Mouse (Mus musculus): ENCODE data around the gene Traf1. TPM values are rescaled to one million over a fixed set of nuclear protein-coding genes. Genes with fewer than 3 reads are reported as not detected.
A peak's percentile ranks its signal among the peaks of the same experiment; 100 is the strongest.

Gene Traf1
- polyA plus RNA-seq, 1 experiment = 2.0 TPM

DNA sequence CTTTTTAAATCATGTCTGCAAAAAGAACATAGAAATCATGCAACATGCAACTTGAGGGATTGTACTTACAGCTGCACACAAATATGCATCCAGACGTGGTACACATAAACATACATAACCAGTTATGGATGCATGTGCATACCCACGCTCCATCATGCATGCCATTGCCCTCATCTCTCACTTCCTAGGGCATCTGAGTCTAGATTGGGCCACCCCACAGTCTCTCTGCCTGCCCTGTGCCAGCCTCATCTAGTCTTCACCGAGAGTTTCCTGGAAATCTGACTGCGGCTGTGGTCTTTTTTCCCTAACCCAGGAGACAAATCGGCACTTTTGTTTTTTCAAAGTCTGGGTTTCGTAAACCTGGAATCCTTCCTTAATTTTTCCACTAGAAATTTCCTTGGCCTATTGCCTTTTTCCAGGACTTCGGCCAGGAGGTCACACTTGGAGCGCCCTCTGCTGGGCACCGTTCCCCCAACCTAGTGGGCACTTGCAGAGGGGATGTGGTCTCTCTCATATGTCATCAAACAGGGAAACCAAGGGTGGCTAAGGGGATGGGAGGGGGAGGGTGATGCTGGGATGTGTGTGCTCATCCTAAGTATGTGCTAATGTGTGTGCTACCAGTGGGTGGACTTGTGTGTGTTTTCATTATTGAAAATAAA lies 8.6 kb upstream of the Traf1 start:
- TF ChIP-seq CTCF (IDR thresholded peaks at IDR 0.05; ENCODE audit: borderline replicate concordance, insufficient read depth, low read length) = peak; percentile 76; the same call in 1 of the 2 replicates
- no peak for TF ChIP-seq POLR2A (IDR thresholded peaks at IDR 0.05; ENCODE audit: low read depth, low read length)
- H3K4me1 ChIP-seq (ENCODE audit: control insufficient read depth, insufficient read depth, low read length) = no peaks in the 10 kb centered on the region
- H3K27ac ChIP-seq (ENCODE audit: insufficient read depth, low read length) = no peak overlapping the region
- no peak overlapping the region for H3K4me3 ChIP-seq (ENCODE audit: insufficient read depth, low read length)

DNA sequence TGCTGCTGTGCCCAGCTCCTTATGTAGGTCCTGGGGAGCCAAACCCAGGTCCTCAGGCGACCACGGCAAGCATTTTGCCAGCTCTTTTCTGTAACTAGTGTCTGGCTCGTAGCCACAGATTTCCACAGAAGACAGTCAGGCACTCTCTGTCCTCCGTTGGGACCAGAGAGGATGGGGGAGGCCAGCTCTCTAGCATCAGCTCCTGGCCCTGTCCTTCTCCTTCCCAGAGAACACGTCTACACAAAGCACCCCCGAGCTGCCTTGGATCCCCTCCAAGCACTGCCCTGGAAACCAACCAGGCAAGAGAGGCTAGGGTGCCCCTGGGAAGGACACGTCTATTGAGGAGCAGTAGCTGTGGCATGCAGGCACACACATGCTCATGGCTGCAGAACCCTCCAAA lies 7.6 kb upstream of the Traf1 start:
- Histone ChIP-seq H3K4me3 (ENCODE audit: insufficient read depth, low read length) (no peak overlapping the region), H3K27ac (ENCODE audit: insufficient read depth, low read length) (no peak overlapping the region), H3K4me1 (ENCODE audit: control insufficient read depth, insufficient read depth, low read length) (no peaks in the 10 kb centered on the region)
- TF ChIP-seq CTCF (IDR thresholded peaks at IDR 0.05; ENCODE audit: borderline replicate concordance, insufficient read depth, low read length) (no peak), POLR2A (IDR thresholded peaks at IDR 0.05; ENCODE audit: low read depth, low read length) (no peak)

GRCm38 (mm10) chr2:34966243-34966934 lies 4.8 kb upstream of the Traf1 start:
- Histone ChIP-seq H3K4me3 (ENCODE audit: insufficient read depth, low read length) (no peak overlapping the region), H3K4me1 (ENCODE audit: control insufficient read depth, insufficient read depth, low read length) (peaks cover 3% of the 10 kb centered on the region), H3K27ac (ENCODE audit: insufficient read depth, low read length) (no peak overlapping the region)
- no peak for TF ChIP-seq POLR2A (IDR thresholded peaks at IDR 0.05; ENCODE audit: low read depth, low read length)
- no peak for TF ChIP-seq CTCF (IDR thresholded peaks at IDR 0.05; ENCODE audit: borderline replicate concordance, insufficient read depth, low read length)

- no peak overlapping the region for H3K4me3 ChIP-seq (ENCODE audit: insufficient read depth, low read length)
- peaks cover 3% of the 10 kb centered on the region for H3K4me1 ChIP-seq (ENCODE audit: control insufficient read depth, insufficient read depth, low read length)
- TF ChIP-seq CTCF (IDR thresholded peaks at IDR 0.05; ENCODE audit: borderline replicate concordance, insufficient read depth, low read length) (no peak), POLR2A (IDR thresholded peaks at IDR 0.05; ENCODE audit: low read depth, low read length) (no peak)
- no peak overlapping the region for H3K27ac ChIP-seq (ENCODE audit: insufficient read depth, low read length)
These were observed 4.2 kb upstream of the Traf1 start for GRCm38 (mm10) chr2:34965806-34966205.

DNA sequence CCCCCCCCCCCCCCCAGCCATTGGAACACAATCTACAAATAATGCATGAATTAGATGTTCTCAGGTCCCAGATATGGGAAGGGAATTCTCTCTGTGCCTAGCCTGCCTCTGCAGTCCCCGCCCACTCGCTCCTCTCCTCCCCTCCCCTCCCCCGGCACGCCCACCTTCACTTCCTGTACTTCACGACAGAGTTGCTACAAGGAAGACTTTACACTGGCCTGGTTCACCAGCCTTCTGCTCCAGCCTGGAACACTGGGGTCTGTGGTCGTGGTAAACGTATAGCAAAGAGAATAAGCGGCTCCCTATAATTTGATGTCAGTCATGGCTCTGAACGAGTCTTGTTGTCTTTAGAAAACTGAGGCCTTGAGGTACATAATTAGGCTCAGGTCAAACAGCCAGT lies 3.7 kb upstream of the Traf1 start:
- no peak for TF ChIP-seq POLR2A (IDR thresholded peaks at IDR 0.05; ENCODE audit: low read depth, low read length)
- TF ChIP-seq CTCF (IDR thresholded peaks at IDR 0.05; ENCODE audit: borderline replicate concordance, insufficient read depth, low read length) = no peak
- H3K4me1 ChIP-seq (ENCODE audit: control insufficient read depth, insufficient read depth, low read length) = peaks cover 3% of the 10 kb centered on the region
- H3K4me3 ChIP-seq (ENCODE audit: insufficient read depth, low read length) = no peak overlapping the region
- H3K27ac ChIP-seq (ENCODE audit: insufficient read depth, low read length) = no peak overlapping the region

GRCm38 (mm10) chr2:34964651-34965050 lies 3.1 kb upstream of the Traf1 start:
- Histone ChIP-seq H3K4me1 (ENCODE audit: control insufficient read depth, insufficient read depth, low read length) (peaks cover 3% of the 10 kb centered on the region), H3K27ac (ENCODE audit: insufficient read depth, low read length) (no peak overlapping the region)
- TF ChIP-seq CTCF (IDR thresholded peaks at IDR 0.05; ENCODE audit: borderline replicate concordance, insufficient read depth, low read length) = no peak
- TF ChIP-seq POLR2A (IDR thresholded peaks at IDR 0.05; ENCODE audit: low read depth, low read length) = no peak

DNA sequence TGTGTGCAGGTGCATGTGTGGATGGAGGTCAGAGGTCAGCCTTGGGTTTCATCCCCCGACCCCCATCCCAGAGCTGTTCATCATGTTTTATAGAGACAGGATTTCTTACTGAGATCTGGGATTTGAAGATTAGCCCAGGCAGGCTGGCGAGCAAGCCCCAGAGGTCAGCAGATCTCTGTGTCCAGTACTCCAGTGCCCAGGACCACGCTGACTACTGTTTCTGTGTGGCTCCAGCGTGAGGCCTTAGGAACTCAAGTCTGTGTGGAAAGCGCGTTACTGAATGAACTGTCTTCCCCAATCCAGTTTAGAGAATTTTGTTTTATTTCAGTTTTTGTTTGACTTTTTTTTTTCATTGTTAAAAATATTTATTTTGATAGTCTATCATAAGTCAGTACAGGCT lies 2.7 kb upstream of the Traf1 start:
- Histone ChIP-seq H3K27ac (ENCODE audit: insufficient read depth, low read length) (no peak overlapping the region), H3K4me1 (ENCODE audit: control insufficient read depth, insufficient read depth, low read length) (peaks cover 3% of the 10 kb centered on the region), H3K4me3 (ENCODE audit: insufficient read depth, low read length) (no peak overlapping the region)
- no peak for TF ChIP-seq POLR2A (IDR thresholded peaks at IDR 0.05; ENCODE audit: low read depth, low read length)
- no peak for TF ChIP-seq CTCF (IDR thresholded peaks at IDR 0.05; ENCODE audit: borderline replicate concordance, insufficient read depth, low read length)

More at GRCm38 (mm10) chr2:34964651-34965050, 3.1 kb upstream of the Traf1 start:
- no peak overlapping the region for H3K4me3 ChIP-seq (ENCODE audit: insufficient read depth, low read length)

- H3K4me3 ChIP-seq (ENCODE audit: insufficient read depth, low read length) = no peak overlapping the region
- peaks cover 8% of the 10 kb centered on the region for H3K4me1 ChIP-seq (ENCODE audit: control insufficient read depth, insufficient read depth, low read length)
- TF ChIP-seq CTCF (IDR thresholded peaks at IDR 0.05; ENCODE audit: borderline replicate concordance, insufficient read depth, low read length) = no peak
- no peak for TF ChIP-seq POLR2A (IDR thresholded peaks at IDR 0.05; ENCODE audit: low read depth, low read length)
- no peak overlapping the region for H3K27ac ChIP-seq (ENCODE audit: insufficient read depth, low read length)
These were observed 1.9 kb upstream of the Traf1 start for GRCm38 (mm10) chr2:34963371-34963956.

- no peak overlapping the region for H3K4me3 ChIP-seq (ENCODE audit: insufficient read depth, low read length)
- TF ChIP-seq POLR2A (IDR thresholded peaks at IDR 0.05; ENCODE audit: low read depth, low read length) (no peak), CTCF (IDR thresholded peaks at IDR 0.05; ENCODE audit: borderline replicate concordance, insufficient read depth, low read length) (no peak)
- H3K27ac ChIP-seq (ENCODE audit: insufficient read depth, low read length) = no peak overlapping the region
- peaks cover 11% of the 10 kb centered on the region for H3K4me1 ChIP-seq (ENCODE audit: control insufficient read depth, insufficient read depth, low read length)
These were observed 1.3 kb upstream of the Traf1 start for GRCm38 (mm10) chr2:34962893-34963292.

DNA sequence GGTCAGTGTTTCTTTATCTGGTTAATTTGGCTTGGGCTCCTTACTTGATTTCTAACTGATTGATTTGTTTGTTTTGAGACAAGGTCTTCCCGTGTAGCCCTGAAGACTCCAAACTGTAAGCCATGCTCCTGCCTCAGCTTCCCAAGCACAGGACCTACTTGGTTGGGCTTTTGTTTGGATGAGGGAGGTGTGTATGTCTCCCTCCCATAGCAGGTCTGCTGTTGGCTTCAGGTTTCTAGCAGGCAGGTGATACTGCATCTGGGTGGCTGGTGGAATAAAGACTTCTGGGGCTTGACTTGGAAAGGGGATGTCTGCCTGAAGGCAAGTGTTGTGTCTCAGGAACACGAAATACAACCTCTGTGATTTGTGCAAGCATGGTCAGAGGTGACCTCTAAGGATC lies 639 bp upstream of the Traf1 start:
- no peak for TF ChIP-seq POLR2A (IDR thresholded peaks at IDR 0.05; ENCODE audit: low read depth, low read length)
- no peak for TF ChIP-seq CTCF (IDR thresholded peaks at IDR 0.05; ENCODE audit: borderline replicate concordance, insufficient read depth, low read length)
- Histone ChIP-seq H3K4me3 (ENCODE audit: insufficient read depth, low read length) (no peak overlapping the region), H3K27ac (ENCODE audit: insufficient read depth, low read length) (no peak overlapping the region), H3K4me1 (ENCODE audit: control insufficient read depth, insufficient read depth, low read length) (peaks cover 11% of the 10 kb centered on the region)
